Mouse (Mus musculus) mammary gland, adult 2 months (tissue): ENCODE measurements around the gene Srpx. TPM values are rescaled to one million over a fixed set of nuclear protein-coding genes. Genes with fewer than 3 reads are reported as not detected.

Experiments used
- polyA plus RNA-seq: library from polyadenylated mRNA; depleted of rRNA; stranded (reverse); fragments of >200 nt; gene quantifications from 2 replicates; pipeline ENCODE4 v1.2.3, GENCODE M21; 2012; ENCODE audit warnings: low replicate concordance; rRNA removed

Gene Srpx
- 123 and 163 TPM in 2 replicates for polyA plus RNA-seq

GRCm38 (mm10) chrX:10117065-10117719 lies at the start of gene Srpx:
Srpx (minus strand) TSS chrX:10117709.

Other genes with a start within 250 kb of the Srpx start
- gene Sytl5, start 232.1 kb downstream of the Srpx start, polyA plus RNA-seq = 0.08 and 0.10 TPM in 2 replicates
- gene Rpgr, start 99.2 kb upstream of the Srpx start, polyA plus RNA-seq = 0.47 and 1.5 TPM in 2 replicates
- 0.29 TPM in 1 of 2 replicates, not detected in the other for gene Otc, start 134.6 kb upstream of the Srpx start, polyA plus RNA-seq